Mouse (Mus musculus): Measurements from ENCODE around the gene Ugt1a1.

The Ugt1a1 gene

DNA sequence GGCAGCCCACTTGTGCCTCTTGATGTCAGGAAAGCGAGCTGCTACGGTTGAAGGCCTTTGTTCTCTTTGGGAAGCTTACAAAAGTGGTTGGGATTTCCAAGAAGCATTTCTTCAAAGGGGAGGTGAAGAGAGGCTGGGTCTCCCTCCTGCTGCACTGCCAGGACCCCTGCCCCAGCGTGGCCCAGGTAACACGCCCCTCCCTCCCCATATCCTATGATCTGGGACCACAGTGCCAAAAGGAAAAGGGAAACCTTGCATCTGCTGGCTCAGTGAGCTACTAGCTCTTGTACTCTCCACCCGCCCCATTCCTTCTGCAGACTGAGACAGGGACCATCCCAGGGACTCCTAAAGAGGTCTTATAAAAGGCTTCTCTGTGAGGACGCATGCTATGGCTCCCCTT, 45.9 kb downstream of the Ugt1a1 start:
- DNase-seq (ENCODE audit: inconsistent ontology term), result no peak

- no peak for DNase-seq (ENCODE audit: inconsistent ontology term)
Observed at GRCm38 (mm10) chr1:88258361-88258760, 46.6 kb downstream of the Ugt1a1 start.

- no peak for DNase-seq (ENCODE audit: inconsistent ontology term)
Observed at GRCm38 (mm10) chr1:88258881-88259642, 47.3 kb downstream of the Ugt1a1 start.

DNA sequence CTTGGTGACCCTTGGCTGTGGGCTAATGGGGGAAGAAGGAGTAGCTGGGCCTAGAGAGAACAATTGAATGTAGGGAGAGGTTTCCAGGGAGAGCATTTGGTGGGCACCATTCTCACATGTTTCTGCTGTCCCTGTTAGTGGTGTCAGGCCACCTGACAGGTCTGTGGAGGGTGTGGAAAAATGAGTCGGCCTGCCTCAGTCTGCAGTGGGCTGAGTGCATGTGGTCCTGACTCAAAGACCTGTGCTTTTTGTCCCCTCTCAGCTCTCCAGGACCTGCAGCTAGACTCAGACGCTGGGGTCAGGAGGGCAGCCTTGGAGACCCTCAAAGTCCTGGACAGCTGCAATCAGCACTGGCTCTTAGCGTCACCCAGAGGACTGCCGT, 47.9 kb downstream of the Ugt1a1 start:
- DNase-seq (ENCODE audit: inconsistent ontology term), result no peak

- DNase-seq (ENCODE audit: inconsistent ontology term), result no peak
Observed at GRCm38 (mm10) chr1:88260114-88260513, 48.4 kb downstream of the Ugt1a1 start.

- no peak for DNase-seq (ENCODE audit: inconsistent ontology term)
Observed at GRCm38 (mm10) chr1:88260604-88261377, 49.0 kb downstream of the Ugt1a1 start.

DNA sequence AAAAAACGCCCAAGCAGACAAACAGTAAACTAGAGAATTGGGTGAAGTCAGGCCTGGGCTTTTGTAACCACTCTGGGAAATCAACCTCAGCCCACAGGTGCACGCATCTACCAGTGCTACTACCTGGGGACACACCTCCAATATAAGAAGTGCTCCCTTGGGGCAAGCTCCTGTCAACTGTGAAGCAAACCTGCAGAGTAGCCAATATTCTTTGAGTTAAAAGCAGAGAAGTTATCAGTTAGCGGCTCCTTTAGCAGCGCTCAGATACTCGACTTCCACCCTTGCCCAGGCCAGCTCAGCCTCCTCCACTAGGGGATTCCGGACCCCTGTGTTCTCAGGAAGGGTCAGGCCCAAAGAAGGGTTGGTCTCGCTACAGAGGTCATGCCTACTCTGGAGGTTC, 49.9 kb downstream of the Ugt1a1 start:
- no peak for DNase-seq (ENCODE audit: inconsistent ontology term)

GRCm38 (mm10) chr1:88262255-88262654, 50.5 kb downstream of the Ugt1a1 start:
- peak; percentile 95 for DNase-seq (ENCODE audit: inconsistent ontology term)

GRCm38 (mm10) chr1:88262961-88263360, 51.2 kb downstream of the Ugt1a1 start:
- no peak for DNase-seq (ENCODE audit: inconsistent ontology term)

DNA sequence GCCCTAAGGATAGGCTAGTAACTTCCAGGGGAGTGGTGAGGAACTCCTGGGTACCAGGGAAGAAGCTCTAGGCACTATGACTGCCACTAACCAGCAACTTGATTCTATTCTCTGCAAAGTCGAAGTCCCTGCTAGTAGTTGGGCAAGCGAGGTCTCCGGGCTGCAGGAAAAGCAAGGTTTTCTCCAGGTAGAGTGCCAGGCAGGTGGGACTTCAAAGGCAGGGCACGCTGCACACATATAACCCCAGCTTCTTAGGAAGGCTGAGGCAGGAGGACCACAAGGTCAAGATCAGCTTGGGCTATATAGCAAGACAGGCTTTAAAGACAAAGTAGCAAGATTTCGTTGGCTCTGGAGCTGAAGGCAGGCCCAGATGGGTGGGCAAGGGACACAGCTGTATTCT, 52.0 kb downstream of the Ugt1a1 start:
- no peak for DNase-seq (ENCODE audit: inconsistent ontology term)

DNA sequence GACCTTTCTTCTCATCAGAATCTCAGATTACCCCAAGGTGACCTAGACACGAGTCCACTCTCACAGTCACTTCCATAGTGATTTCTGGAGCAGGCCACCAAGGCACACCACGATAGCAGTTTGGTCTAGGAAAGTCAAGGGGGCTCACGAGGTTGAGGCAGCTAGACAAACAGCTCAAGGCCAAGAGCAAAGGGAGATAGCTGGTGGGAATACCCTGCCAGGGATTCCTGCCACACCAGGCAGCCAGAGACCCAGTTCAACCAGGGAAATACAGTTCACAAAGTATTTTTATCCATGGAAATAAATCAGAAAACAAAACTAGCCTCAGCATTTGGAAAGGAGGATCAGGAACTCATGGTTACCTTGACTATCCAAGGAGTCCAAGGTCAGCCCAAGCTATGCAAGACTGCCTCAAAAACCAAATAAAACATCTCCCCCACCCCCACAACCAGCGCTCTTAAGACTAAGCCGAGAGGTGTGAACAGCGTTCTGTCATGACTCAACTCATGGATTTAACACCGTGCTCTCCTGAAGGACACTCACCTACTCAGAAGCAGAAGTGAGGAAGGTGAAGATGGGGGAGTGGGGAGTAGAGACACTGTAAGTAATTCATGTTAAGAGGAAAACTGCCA, 52.6 kb downstream of the Ugt1a1 start:
- no peak for DNase-seq (ENCODE audit: inconsistent ontology term)

GRCm38 (mm10) chr1:88264869-88265240, 53.1 kb downstream of the Ugt1a1 start:
- no peak for DNase-seq (ENCODE audit: inconsistent ontology term)

DNA sequence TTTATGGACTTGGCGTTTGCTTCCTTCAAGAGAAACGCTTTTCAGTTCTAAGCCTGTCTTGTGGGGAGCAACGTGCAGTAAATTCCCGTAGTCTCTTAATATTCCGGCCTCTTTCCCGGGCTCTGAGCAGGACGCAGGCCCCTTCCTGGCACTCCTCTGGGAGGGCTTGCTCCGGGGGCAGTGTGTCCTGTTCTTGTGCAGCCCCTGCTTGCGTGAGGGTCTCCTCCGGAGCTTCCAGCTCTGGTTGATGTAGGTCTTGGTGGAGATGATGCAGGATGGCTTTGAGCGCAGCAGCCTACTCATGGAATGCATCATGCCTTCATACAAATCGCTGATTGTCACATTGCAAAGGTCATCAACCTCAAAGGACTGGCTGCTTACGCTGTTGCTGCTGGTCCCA, 54.4 kb downstream of the Ugt1a1 start:
- no peak for DNase-seq (ENCODE audit: inconsistent ontology term)

DNA sequence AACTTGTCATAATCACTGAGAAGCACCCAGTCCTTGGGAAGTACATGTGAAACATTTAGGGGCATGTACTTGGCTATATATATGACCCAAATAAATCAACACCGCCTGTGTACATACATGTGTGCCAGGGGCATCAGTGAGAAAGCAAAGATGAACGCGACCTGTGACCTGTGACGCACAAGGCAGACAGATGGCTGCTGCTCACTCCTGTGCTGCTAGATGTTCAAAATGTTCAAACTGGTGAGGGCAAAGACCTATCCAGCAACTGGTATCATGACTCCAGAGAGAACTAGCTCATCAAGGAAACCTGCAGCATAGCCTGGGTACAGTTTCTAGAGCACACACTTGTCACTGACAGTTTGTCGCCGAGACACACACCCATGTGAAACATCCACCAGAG, 55.7 kb downstream of the Ugt1a1 start:
- no peak for DNase-seq (ENCODE audit: inconsistent ontology term)

- no peak for DNase-seq (ENCODE audit: inconsistent ontology term)
Observed at GRCm38 (mm10) chr1:88268070-88268469, 56.3 kb downstream of the Ugt1a1 start.
